Mouse (Mus musculus) stomach, embryonic 14.5 days (tissue): ENCODE data around the gene Pparg. TPM values are rescaled to one million over a fixed set of nuclear protein-coding genes. Genes with fewer than 3 reads are reported as not detected.

Experiments used
- ATAC-seq: fragments of 200-750 bp; cut with Nextera tagmentation; 2 replicates; pipeline ENCODE4 v1.8.0; 2017; ENCODE audit warnings: low read depth, moderate TSS enrichment; ENCODE audit not compliant: insufficient number of reproducible peaks, insufficient read depth, low FRiP score
- H3K27ac ChIP-seq: fragments of 300-500 bp; sonication (generic); 2 replicates; pipeline ENCODE4 v1.5.1; 2014; ENCODE audit warnings: mild to moderate bottlenecking, low read length, moderate library complexity, mixed read lengths
- H3K27me3 ChIP-seq: fragments of 300-500 bp; sonication (generic); 2 replicates; pipeline ENCODE4 v1.6.1; 2014; ENCODE audit warnings: low read length, control low read depth, mixed read lengths; ENCODE audit not compliant: control insufficient read depth, insufficient read depth
- H3K36me3 ChIP-seq: fragments of 300-500 bp; sonication (generic); 2 replicates; pipeline ENCODE4 v1.6.1; 2014; ENCODE audit warnings: mild to moderate bottlenecking, control low read depth, low read length, moderate library complexity, mixed read lengths; ENCODE audit not compliant: control insufficient read depth, insufficient read depth
- H3K4me1 ChIP-seq: fragments of 300-500 bp; sonication (generic); 2 replicates; pipeline ENCODE4 v1.6.1; 2014; ENCODE audit warnings: low read length, control low read depth, mixed read lengths; ENCODE audit not compliant: control insufficient read depth, insufficient read depth
- H3K4me2 ChIP-seq: fragments of 300-500 bp; sonication (generic); replicated peaks from 2 replicates; pipeline ENCODE4 v1.6.1; 2014; ENCODE audit warnings: low read depth, low read length, control low read depth
- H3K4me3 ChIP-seq: fragments of 300-500 bp; sonication (generic); 2 replicates; pipeline ENCODE4 v1.5.1; 2014; ENCODE audit warnings: low read depth, low read length, control low read depth
- H3K9ac ChIP-seq: fragments of 300-500 bp; sonication (generic); replicated peaks from 2 replicates; pipeline ENCODE4 v1.6.1; 2014; ENCODE audit warnings: low read depth, mild to moderate bottlenecking, control low read depth, low read length, moderate library complexity, mixed read lengths
- H3K9me3 ChIP-seq: fragments of 300-500 bp; sonication (generic); 2 replicates; pipeline ENCODE4 v1.6.1; 2016; ENCODE audit warnings: low read depth, low read length, control low read depth; ENCODE audit not compliant: control insufficient read depth
- WGBS: fragments of 180-500 bp; shearing (Covaris S2); extraction: QIAGEN DNeasy Blood & Tissue Kit; methylation state at CpG from one replicate; pipeline ENCODE4 v1.1.7; 2014; 5-methylcytosine and 5-hydroxymethylcytosine counted together
- polyA plus RNA-seq: library from polyadenylated mRNA; unstranded; fragments of >200 nt; fragmentation: Nextera tagmentation; extraction: Ambion mirVana; gene quantifications from 2 replicates; pipeline ENCODE4 v1.2.1, GENCODE M21; 2014

Gene Pparg
- polyA plus RNA-seq, 1 experiment from 2014 or later: 11.7 TPM

DNA sequence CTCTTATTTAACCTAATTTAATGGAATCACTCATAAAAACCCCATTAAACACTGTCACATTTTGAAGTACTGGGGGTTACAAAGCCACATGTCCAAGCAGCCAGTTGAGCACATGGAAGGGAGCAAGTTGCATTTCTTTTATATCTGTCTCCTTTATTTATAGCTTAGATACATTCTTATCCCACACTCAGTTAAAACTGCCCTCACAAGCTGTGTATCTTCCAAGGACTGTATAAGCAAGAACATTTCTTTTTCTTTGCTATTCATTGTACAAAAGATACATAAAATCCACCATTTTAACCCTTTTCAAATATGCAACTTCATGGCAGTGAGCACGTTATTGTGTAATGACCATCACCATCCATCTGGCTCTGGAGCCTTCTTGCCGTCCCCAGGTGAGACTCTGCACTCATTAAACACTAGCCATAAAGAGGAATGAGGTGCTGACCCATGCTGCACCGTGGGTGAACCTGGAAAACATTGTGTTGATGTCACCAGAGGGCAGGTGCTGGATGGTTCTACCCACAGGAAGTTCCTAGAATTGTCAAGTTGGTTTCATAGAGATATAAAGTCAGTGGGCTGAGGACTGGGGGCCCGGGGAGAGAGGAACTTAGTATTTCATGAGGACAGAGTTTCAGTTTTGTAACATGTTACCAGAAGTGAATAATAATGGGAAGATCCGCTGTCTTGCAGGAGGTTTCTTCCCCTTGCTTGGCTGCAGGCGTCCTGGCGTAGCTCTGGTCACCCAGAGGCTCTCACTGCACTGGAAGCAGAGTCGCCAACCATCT is 39.6 kb upstream of the Pparg start:
- 82% methylated on average over 8 of the region's 8 CpGs for WGBS
- H3K9ac ChIP-seq: no peak overlapping the region
- H3K9me3 ChIP-seq: no peaks in the 10 kb centered on the region
- no peaks in the 10 kb centered on the region for H3K27me3 ChIP-seq
- H3K4me2 ChIP-seq: no peak overlapping the region
- no peaks in the 10 kb centered on the region for H3K4me1 ChIP-seq
- H3K4me3 ChIP-seq: no peak overlapping the region
- ATAC-seq: no peak
- H3K36me3 ChIP-seq: no peaks in the 10 kb centered on the region
- H3K27ac ChIP-seq: no peak overlapping the region

DNA sequence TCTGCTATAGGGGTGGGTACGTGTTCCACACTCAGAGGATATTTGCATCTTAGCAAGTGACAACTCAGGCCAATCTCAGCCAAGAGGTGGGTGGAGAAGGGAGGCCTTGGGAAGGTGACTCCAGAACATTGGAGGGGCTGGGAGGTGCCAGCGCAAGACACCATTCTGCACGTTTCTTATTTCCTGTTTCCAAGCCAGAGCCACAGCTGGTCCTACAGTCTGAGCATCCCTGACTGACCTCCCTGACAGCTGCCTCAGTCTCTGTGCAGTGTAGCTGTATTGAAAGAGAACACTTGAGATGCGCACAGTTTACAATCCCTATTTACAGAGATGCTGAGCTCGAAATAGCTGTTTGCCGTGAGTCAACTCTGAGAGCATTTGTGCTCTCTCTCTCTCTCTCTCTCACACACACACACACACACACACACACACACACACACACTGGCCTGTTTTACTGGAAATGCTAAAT is 38.8 kb upstream of the Pparg start:
- Histone ChIP-seq H3K4me3 (no peak overlapping the region), H3K4me2 (no peak overlapping the region), H3K27me3 (no peaks in the 10 kb centered on the region), H3K9ac (no peak overlapping the region), H3K9me3 (no peaks in the 10 kb centered on the region), H3K4me1 (no peaks in the 10 kb centered on the region), H3K27ac (no peak overlapping the region), H3K36me3 (no peaks in the 10 kb centered on the region)
- ATAC-seq: no peak
- 60% methylated on average over 6 of the region's 6 CpGs for WGBS

DNA sequence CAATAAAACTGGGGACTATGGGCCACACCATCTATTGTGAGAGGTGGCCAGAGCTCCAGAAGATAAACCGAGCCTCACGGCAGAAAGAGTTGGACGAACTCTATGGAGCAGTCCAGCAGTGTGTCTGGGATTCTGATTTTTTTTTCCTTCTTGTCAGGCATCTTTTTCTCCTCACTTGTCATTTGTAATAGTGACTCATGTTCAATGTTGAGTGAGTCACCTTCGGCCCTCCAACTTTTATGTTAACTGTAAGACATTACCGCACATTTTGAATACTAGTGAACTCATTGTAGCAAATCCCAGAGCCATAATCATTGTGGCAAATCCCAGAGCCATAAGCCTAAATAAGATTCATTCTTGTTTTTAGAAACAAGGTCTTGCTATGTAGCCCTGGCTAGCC is 37.8 kb upstream of the Pparg start:
- 91% methylated on average over 5 of the region's 5 CpGs for WGBS
- Histone ChIP-seq H3K4me1 (no peaks in the 10 kb centered on the region), H3K4me3 (no peak overlapping the region), H3K9me3 (no peaks in the 10 kb centered on the region), H3K4me2 (no peak overlapping the region), H3K9ac (no peak overlapping the region), H3K27ac (no peak overlapping the region), H3K27me3 (no peaks in the 10 kb centered on the region), H3K36me3 (no peaks in the 10 kb centered on the region)
- ATAC-seq: no peak

- H3K4me3 ChIP-seq: no peak overlapping the region
- H3K27me3 ChIP-seq: no peaks in the 10 kb centered on the region
- no peaks in the 10 kb centered on the region for H3K36me3 ChIP-seq
- H3K4me1 ChIP-seq: no peaks in the 10 kb centered on the region
- no peak overlapping the region for H3K4me2 ChIP-seq
- ATAC-seq: no peak
- H3K9ac ChIP-seq: no peak overlapping the region
- no peak overlapping the region for H3K27ac ChIP-seq
- no peaks in the 10 kb centered on the region for H3K9me3 ChIP-seq
Observed at GRCm38 (mm10) chr6:115330964-115331363, 29.8 kb upstream of the Pparg start.

DNA sequence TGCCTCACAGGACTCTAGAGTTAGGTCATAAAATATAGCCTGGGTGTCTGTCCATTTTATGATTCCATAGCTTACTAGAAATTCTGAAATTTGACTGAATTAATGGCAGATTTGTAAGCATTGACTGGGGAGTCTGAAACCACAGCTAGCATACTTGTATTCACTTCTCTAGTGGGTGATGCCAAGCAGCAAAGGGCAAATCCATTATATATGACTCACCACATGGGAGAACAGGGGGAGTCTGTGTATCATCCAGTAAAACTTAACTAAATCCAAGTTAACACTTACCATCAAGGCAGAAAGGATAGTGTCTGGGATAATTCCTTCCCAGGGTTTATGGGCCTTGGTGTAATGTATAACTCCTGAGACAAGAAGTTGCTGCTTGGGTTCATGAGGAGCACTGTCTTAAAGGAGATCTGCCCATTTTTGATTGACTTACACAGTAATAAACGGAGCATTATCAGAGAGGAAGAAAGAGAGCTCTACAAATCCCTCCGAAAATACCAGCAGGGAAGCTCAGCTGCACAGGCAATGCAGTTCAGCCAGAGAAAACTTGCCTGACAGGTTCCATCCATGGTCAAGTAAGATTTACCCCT is 27.6 kb upstream of the Pparg start:
- H3K36me3 ChIP-seq: no peaks in the 10 kb centered on the region
- H3K27ac ChIP-seq: no peak overlapping the region
- H3K9me3 ChIP-seq: no peaks in the 10 kb centered on the region
- 52% methylated on average over 2 of the region's 2 CpGs for WGBS
- H3K9ac ChIP-seq: no peak overlapping the region
- no peaks in the 10 kb centered on the region for H3K27me3 ChIP-seq
- no peak for ATAC-seq
- no peak overlapping the region for H3K4me3 ChIP-seq
- H3K4me2 ChIP-seq: no peak overlapping the region
- no peaks in the 10 kb centered on the region for H3K4me1 ChIP-seq

DNA sequence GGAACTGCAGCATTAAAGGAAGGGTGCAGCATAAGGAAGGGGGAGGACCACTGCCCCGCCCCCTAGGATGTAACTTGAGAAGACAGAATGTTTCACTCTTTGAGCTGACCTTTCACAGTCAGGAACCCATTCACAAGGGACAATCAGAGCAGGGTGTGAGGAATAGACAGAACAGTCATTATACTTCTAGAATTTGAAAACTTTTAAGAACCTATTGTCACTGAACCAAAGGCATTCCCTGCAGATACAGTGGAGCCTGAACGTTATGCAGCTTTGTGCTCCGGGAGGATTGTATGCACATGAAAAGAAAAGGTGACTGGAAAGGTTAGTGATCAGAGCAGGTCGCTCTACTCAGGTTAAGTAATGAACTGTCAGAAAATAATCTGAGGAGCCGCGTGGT is 25.2 kb upstream of the Pparg start:
- ATAC-seq: no peak
- Histone ChIP-seq H3K4me2 (no peak overlapping the region), H3K4me1 (no peaks in the 10 kb centered on the region), H3K27ac (no peak overlapping the region), H3K9ac (no peak overlapping the region), H3K9me3 (no peaks in the 10 kb centered on the region), H3K4me3 (no peak overlapping the region), H3K27me3 (no peaks in the 10 kb centered on the region), H3K36me3 (no peaks in the 10 kb centered on the region)
- 28% methylated on average over 6 of the region's 6 CpGs for WGBS

DNA sequence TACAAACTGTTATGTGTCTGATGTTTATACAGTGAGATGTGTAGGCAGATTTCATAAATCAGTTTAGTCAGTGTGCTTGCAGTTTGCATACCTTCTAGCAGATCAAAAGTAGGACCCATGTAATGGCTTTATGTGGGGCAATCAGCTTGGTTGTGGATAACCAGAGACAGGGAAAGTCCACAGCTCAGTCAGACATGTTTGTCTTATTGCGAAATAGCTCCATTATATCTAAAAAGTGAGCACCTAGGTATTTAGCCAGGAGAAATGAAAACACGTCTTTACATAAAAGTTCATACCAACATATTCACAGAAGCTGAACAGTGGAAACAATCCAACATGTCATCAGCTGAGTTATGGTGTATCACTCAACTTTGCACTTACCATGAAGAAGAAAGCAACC is 20.7 kb upstream of the Pparg start:
- H3K4me3 ChIP-seq: no peak overlapping the region
- H3K27me3 ChIP-seq: no peaks in the 10 kb centered on the region
- no peak for ATAC-seq
- H3K4me1 ChIP-seq: peaks cover 3% of the 10 kb centered on the region; the same call in 1 of the 2 replicates
- H3K9ac ChIP-seq: no peak overlapping the region
- WGBS: 77% methylated on average over 2 of the region's 2 CpGs
- no peaks in the 10 kb centered on the region for H3K9me3 ChIP-seq
- no peak overlapping the region for H3K4me2 ChIP-seq
- no peak overlapping the region for H3K27ac ChIP-seq
- H3K36me3 ChIP-seq: no peaks in the 10 kb centered on the region

GRCm38 (mm10) chr6:115343096-115343495 is 17.7 kb upstream of the Pparg start:
- no peaks in the 10 kb centered on the region for H3K9me3 ChIP-seq
- no peaks in the 10 kb centered on the region for H3K27me3 ChIP-seq
- no peak for ATAC-seq
- no peaks in the 10 kb centered on the region for H3K36me3 ChIP-seq
- no peak overlapping the region for H3K9ac ChIP-seq
- peaks cover 3% of the 10 kb centered on the region; the same call in 1 of the 2 replicates for H3K4me1 ChIP-seq
- no peak overlapping the region for H3K27ac ChIP-seq
- WGBS: 71% methylated on average over 4 of the region's 4 CpGs
- H3K4me2 ChIP-seq: no peak overlapping the region
- no peak overlapping the region for H3K4me3 ChIP-seq
